Mouse (Mus musculus) adrenal gland, adult 8-10 months (tissue): Measurements from ENCODE around the gene Nxf3. TPM values are rescaled to one million over a fixed set of nuclear protein-coding genes. Genes with fewer than 3 reads are reported as not detected.

ENCODE experiments used
- total RNA-seq, 4 experiments: library from RNA; stranded (reverse); gene quantifications; 2 replicates each; pipeline ENCODE4 v1.2.4; 2022

Nxf3 gene
- total RNA-seq, 4 experiments from 2014 or later = not detected

Other genes with a start within 250 kb of the Nxf3 start
- 10 to 100 TPM; 40.4 to 62.4 (median 48.6) TPM for gene Gprasp2, start 246.2 kb downstream of the Nxf3 start, total RNA-seq
- gene Arxes2, start 91.4 kb downstream of the Nxf3 start, total RNA-seq = 10 to 100 TPM; 18.5 to 35.9 (median 27.9) TPM
- 10 to 100 TPM in 1 of 4 experiments, 1 to 10 TPM in 3; 3.1 to 17.1 (median 5.5) TPM for gene Arxes1, start 51.9 kb downstream of the Nxf3 start, total RNA-seq
- 10 to 100 TPM; 26.3 to 37.5 (median 33.4) TPM for gene Bex2, start 17.0 kb downstream of the Nxf3 start, total RNA-seq
- gene Bex4, start 53.7 kb upstream of the Nxf3 start, total RNA-seq = 1 to 10 TPM; 4.4 to 7.7 (median 5.5) TPM
- gene Tceal8, start 87.1 kb upstream of the Nxf3 start, total RNA-seq = 10 to 100 TPM; 36.3 to 50.8 (median 48.3) TPM
- 1 to 10 TPM in 2 of 4 experiments, under 1 TPM in 2; 0.51 to 3.5 (median 1.2) TPM for gene Tceal5, start 118.6 kb upstream of the Nxf3 start, total RNA-seq
- not detected for gene Tceal7, start 129.5 kb upstream of the Nxf3 start, total RNA-seq
- gene Bex1, start 130.3 kb upstream of the Nxf3 start, total RNA-seq = 10 to 100 TPM; 13.8 to 23.9 (median 17.7) TPM
- 100 to 1,000 TPM; 214 to 296 (median 285) TPM for gene Tceal9, start 159.8 kb upstream of the Nxf3 start, total RNA-seq
- gene Bex3, start 185.0 kb upstream of the Nxf3 start, total RNA-seq = 100 to 1,000 TPM in 2 of 4 experiments, 10 to 100 TPM in 2; 53.5 to 165 (median 112) TPM